Mouse (Mus musculus): ENCODE results near the gene S100g. TPM values are rescaled to one million over a fixed set of nuclear protein-coding genes. Genes with fewer than 3 reads are reported as not detected.

Gene S100g
- not detected for total RNA-seq (2021)
- polyA plus RNA-seq (2012; rRNA removed), result not detected in 2 replicates
- long read RNA-seq, result 0 reads

DNA sequence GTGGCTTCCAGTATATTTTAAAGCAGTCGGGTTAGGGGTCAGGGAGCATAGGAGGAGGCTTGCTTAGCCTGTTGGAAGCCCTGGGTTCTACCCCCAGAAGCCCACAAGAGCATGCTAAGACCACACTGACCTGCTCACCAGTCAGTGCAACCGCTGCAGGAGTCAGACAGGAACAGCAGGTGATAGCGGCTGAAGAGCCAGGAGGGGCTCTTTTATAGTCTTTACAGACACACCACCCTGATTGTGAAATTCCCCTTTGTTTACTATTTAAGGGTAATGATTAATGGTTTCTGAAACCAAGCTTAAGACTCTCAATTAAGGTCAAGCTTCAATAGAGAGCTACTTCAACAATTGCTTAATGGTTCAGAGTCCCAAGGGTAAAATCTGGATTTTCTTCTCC, at the start of gene S100g:
TSS of gene S100g (minus strand) at position 217 of the 400 bp plus-strand sequence.
- Histone ChIP-seq H3K27me3 (ENCODE audit: control insufficient read depth, insufficient read depth, low read length) (no peaks in the 10 kb centered on the region), H3K9ac (ENCODE audit: low read depth, low read length) (no peak within 1 kb of the TSS), H3K4me3 (no peak within 1 kb of the TSS), H3K36me3 (ENCODE audit: control insufficient read depth, insufficient read depth, low read length) (no peaks in the 10 kb centered on the region), H3K27ac (no peak within 1 kb of the TSS), H3K79me2 (replicated peaks; ENCODE audit: control insufficient read depth, insufficient read depth, low read length) (no peaks in the 10 kb centered on the region), H3K4me1 (ENCODE audit: control insufficient read depth, insufficient read depth, low read length) (no peaks in the 10 kb centered on the region)
- intact Hi-C loops (cut with DNase I), result no loop called here
- TF ChIP-seq CTCF (IDR thresholded peaks at IDR 0.05) (no peak), POLR2A (IDR thresholded peaks at IDR 0.05; ENCODE audit: insufficient read depth, low read depth, low read length) (no peak), EP300 (IDR thresholded peaks at IDR 0.05; ENCODE audit: insufficient read depth, low read depth, low read length) (no peak)
- 62% methylated on average over 3 of the region's 3 CpGs for WGBS
- DNase-seq, result no peak

DNA sequence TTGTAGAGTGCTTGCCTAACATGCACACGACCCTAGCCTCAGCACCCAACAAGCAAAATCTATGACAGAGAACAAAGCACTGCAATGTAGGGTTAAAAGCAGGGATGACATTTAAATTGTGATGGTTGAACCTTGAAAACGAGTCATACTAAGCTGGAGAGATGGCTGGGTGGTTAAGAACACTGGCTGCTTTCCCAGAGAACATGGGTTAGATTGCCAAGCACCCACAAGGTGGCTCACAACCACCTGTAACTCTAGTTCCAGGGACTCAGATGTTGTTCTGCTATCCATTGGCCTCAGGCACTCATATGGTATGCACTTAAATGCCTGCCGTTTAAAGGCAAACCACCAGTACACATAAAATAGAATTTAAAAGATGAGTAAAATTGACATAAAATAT, 27.7 kb upstream of the S100g start:
- H3K79me2 ChIP-seq (replicated peaks; ENCODE audit: control insufficient read depth, insufficient read depth, low read length), result no peaks in the 10 kb centered on the region
- H3K4me1 ChIP-seq (ENCODE audit: control insufficient read depth, insufficient read depth, low read length), result no peaks in the 10 kb centered on the region
- intact Hi-C loops (cut with DNase I), result no loop called here
- no peak for TF ChIP-seq CTCF (IDR thresholded peaks at IDR 0.05)
- TF ChIP-seq POLR2A (IDR thresholded peaks at IDR 0.05; ENCODE audit: insufficient read depth, low read depth, low read length), result no peak
- TF ChIP-seq EP300 (IDR thresholded peaks at IDR 0.05; ENCODE audit: insufficient read depth, low read depth, low read length), result no peak
- no peaks in the 10 kb centered on the region for H3K36me3 ChIP-seq (ENCODE audit: control insufficient read depth, insufficient read depth, low read length)
- no peak overlapping the region for H3K27ac ChIP-seq
- no peak for DNase-seq
- WGBS, result 65% methylated on average over 3 of the region's 3 CpGs
- no peak overlapping the region for H3K9ac ChIP-seq (ENCODE audit: low read depth, low read length)
- no peak overlapping the region for H3K4me3 ChIP-seq
- no peaks in the 10 kb centered on the region for H3K27me3 ChIP-seq (ENCODE audit: control insufficient read depth, insufficient read depth, low read length)

DNA sequence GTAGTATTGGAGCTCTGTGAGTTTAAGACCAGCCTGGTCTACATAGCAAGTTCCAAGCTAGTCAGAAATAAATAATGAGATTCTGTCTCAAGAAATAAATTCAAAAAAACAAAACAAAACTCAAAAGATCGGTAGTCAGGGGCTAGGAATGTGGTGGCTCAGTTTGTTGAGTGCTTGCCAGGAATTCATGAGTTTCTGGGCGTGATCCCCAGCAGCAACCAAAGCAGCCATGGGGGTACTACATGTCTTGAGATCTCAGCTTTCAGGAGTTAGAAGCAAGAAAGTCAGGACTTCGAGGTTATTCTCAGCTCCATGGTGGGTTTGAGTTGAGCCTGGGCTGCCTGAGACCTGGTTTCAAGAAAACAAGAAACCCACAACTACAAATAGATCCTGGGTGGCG, 27.0 kb upstream of the S100g start:
- intact Hi-C loops (cut with DNase I), result no loop called here
- Histone ChIP-seq H3K27me3 (ENCODE audit: control insufficient read depth, insufficient read depth, low read length) (no peaks in the 10 kb centered on the region), H3K36me3 (ENCODE audit: control insufficient read depth, insufficient read depth, low read length) (no peaks in the 10 kb centered on the region), H3K4me3 (no peak overlapping the region), H3K4me1 (ENCODE audit: control insufficient read depth, insufficient read depth, low read length) (no peaks in the 10 kb centered on the region), H3K79me2 (replicated peaks; ENCODE audit: control insufficient read depth, insufficient read depth, low read length) (no peaks in the 10 kb centered on the region), H3K9ac (ENCODE audit: low read depth, low read length) (no peak overlapping the region), H3K27ac (no peak overlapping the region)
- TF ChIP-seq POLR2A (IDR thresholded peaks at IDR 0.05; ENCODE audit: insufficient read depth, low read depth, low read length) (no peak), EP300 (IDR thresholded peaks at IDR 0.05; ENCODE audit: insufficient read depth, low read depth, low read length) (no peak), CTCF (IDR thresholded peaks at IDR 0.05) (no peak)
- 77% methylated on average over 4 of the region's 4 CpGs for WGBS
- no peak for DNase-seq

DNA sequence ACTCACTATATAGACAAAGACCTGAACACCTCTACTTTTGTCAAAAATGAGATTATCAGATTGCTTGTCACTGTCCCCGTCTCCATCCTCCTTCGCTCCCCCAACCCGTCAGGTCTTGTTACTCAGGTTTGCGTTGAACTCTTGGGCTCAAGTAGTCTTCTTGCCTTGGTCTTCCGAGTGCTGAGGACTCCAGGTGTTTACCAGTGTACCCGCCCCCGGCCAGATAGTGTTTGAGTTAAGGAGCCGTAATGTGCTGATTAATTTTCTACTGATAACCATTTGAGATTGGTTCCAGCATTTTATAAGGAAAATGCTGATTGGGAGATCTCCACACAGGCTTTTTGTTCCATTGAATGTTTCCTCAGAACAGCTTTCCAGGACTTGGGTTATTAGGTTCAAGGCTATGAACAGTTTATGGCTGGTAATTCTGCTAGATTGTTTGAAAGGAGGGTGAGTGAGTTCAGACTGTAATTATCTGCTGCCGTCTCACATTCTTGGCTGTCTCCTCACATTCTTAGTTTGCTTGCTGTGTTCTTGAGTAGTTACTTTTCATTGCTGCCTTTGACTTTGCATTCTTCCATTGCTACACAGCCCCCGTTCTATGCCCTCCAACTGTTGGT, 22.6 kb upstream of the S100g start:
- 87% methylated on average over 10 of the region's 10 CpGs for WGBS
- no peak overlapping the region for H3K4me3 ChIP-seq
- no peak for TF ChIP-seq CTCF (IDR thresholded peaks at IDR 0.05)
- no peak for TF ChIP-seq POLR2A (IDR thresholded peaks at IDR 0.05; ENCODE audit: insufficient read depth, low read depth, low read length)
- no peak for TF ChIP-seq EP300 (IDR thresholded peaks at IDR 0.05; ENCODE audit: insufficient read depth, low read depth, low read length)

DNA sequence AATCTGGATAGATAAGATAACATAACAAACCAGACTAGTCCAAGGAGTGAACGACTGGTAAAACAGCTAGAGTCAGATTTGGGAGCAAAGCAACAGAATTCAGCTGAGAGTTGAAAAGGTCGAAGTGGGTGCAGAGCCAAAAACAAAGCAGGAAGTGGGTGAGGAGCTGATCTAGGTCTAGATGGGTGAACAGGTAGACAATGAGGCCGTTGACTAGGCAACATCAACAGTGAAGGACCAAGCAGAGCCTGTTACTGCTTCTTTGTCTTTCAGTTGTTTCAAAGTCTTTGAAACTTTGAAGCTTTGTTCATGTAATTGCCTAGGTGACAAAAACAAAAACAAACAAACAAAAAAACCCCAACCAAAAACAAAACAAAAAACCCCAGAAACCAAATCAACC, 11.8 kb upstream of the S100g start:
- Histone ChIP-seq H3K4me3 (no peak overlapping the region), H3K36me3 (ENCODE audit: control insufficient read depth, insufficient read depth, low read length) (no peaks in the 10 kb centered on the region), H3K79me2 (replicated peaks; ENCODE audit: control insufficient read depth, insufficient read depth, low read length) (no peaks in the 10 kb centered on the region), H3K9ac (ENCODE audit: low read depth, low read length) (no peak overlapping the region), H3K4me1 (ENCODE audit: control insufficient read depth, insufficient read depth, low read length) (no peaks in the 10 kb centered on the region), H3K27me3 (ENCODE audit: control insufficient read depth, insufficient read depth, low read length) (no peaks in the 10 kb centered on the region), H3K27ac (no peak overlapping the region)
- no peak for DNase-seq
- 65% methylated on average over 3 of the region's 3 CpGs for WGBS
- no peak for TF ChIP-seq EP300 (IDR thresholded peaks at IDR 0.05; ENCODE audit: insufficient read depth, low read depth, low read length)
- intact Hi-C loops (cut with DNase I), result no loop called here

More for the DNA sequence above, 22.6 kb upstream of the S100g start:
- H3K79me2 ChIP-seq (replicated peaks; ENCODE audit: control insufficient read depth, insufficient read depth, low read length), result no peaks in the 10 kb centered on the region
- no peaks in the 10 kb centered on the region for H3K27me3 ChIP-seq (ENCODE audit: control insufficient read depth, insufficient read depth, low read length)
- no peak overlapping the region for H3K9ac ChIP-seq (ENCODE audit: low read depth, low read length)
- DNase-seq, result no peak
- intact Hi-C loops (cut with DNase I), result no loop called here
- H3K36me3 ChIP-seq (ENCODE audit: control insufficient read depth, insufficient read depth, low read length), result no peaks in the 10 kb centered on the region
- H3K4me1 ChIP-seq (ENCODE audit: control insufficient read depth, insufficient read depth, low read length), result no peaks in the 10 kb centered on the region
- no peak overlapping the region for H3K27ac ChIP-seq

- WGBS, result 50% methylated on average over 8 of the region's 8 CpGs
Observed at GRCm38 (mm10) chrX:162967456-162967855, 3.1 kb upstream of the S100g start.

More at GRCm38 (mm10) chrX:162967456-162967855, 3.1 kb upstream of the S100g start:
- no peak for DNase-seq
- TF ChIP-seq POLR2A (IDR thresholded peaks at IDR 0.05; ENCODE audit: insufficient read depth, low read depth, low read length), result no peak
- TF ChIP-seq EP300 (IDR thresholded peaks at IDR 0.05; ENCODE audit: insufficient read depth, low read depth, low read length), result no peak
- no peak for TF ChIP-seq CTCF (IDR thresholded peaks at IDR 0.05)
- H3K79me2 ChIP-seq (replicated peaks; ENCODE audit: control insufficient read depth, insufficient read depth, low read length), result no peaks in the 10 kb centered on the region
- no peaks in the 10 kb centered on the region for H3K36me3 ChIP-seq (ENCODE audit: control insufficient read depth, insufficient read depth, low read length)
- no peak overlapping the region for H3K4me3 ChIP-seq
- H3K9ac ChIP-seq (ENCODE audit: low read depth, low read length), result no peak overlapping the region
- H3K4me1 ChIP-seq (ENCODE audit: control insufficient read depth, insufficient read depth, low read length), result no peaks in the 10 kb centered on the region
- intact Hi-C loops (cut with DNase I), result no loop called here
- H3K27me3 ChIP-seq (ENCODE audit: control insufficient read depth, insufficient read depth, low read length), result no peaks in the 10 kb centered on the region
- no peak overlapping the region for H3K27ac ChIP-seq

All from heart, adult 2 months (tissue).